Mouse (Mus musculus): ENCODE measurements around the gene Apaf1. TPM values are rescaled to one million over a fixed set of nuclear protein-coding genes. Genes with fewer than 3 reads are reported as not detected.
A peak's percentile ranks its signal among the peaks of the same experiment; 100 is the strongest.

Apaf1 gene
- polyA plus RNA-seq, 1 experiment from 2014 or later, result 15.6 TPM

- H3K27ac ChIP-seq (ENCODE audit: low read length), result no peak overlapping the region
- no peak overlapping the region for H3K4me3 ChIP-seq (ENCODE audit: low read length)
- H3K9me3 ChIP-seq (ENCODE audit: control insufficient read depth, low read length), result no peaks in the 10 kb centered on the region
- H3K9ac ChIP-seq (ENCODE audit: low read depth, low read length), result no peak overlapping the region
- no peak overlapping the region for H3K4me2 ChIP-seq (ENCODE audit: low read depth, low read length)
- WGBS, result 85% methylated on average over 4 of the region's 4 CpGs
- H3K4me1 ChIP-seq (ENCODE audit: control insufficient read depth, insufficient read depth, low read length), result no peaks in the 10 kb centered on the region
- no peak for ATAC-seq
- no peaks in the 10 kb centered on the region for H3K36me3 ChIP-seq (ENCODE audit: control insufficient read depth, insufficient read depth, low read length)
- no peaks in the 10 kb centered on the region for H3K27me3 ChIP-seq (replicated peaks; ENCODE audit: control insufficient read depth, insufficient read depth, low read length)
Measured at GRCm38 (mm10) chr10:91092812-91093211, 10.2 kb upstream of the Apaf1 start.

GRCm38 (mm10) chr10:91083393-91083927 is 890 bp upstream of the Apaf1 start:
- ATAC-seq, result no peak
- Histone ChIP-seq H3K4me3 (ENCODE audit: low read length) (peak overlapping the region; percentile 98), H3K9ac (ENCODE audit: low read depth, low read length) (peak overlapping the region; percentile 94), H3K9me3 (ENCODE audit: control insufficient read depth, low read length) (no peaks in the 10 kb centered on the region), H3K4me1 (ENCODE audit: control insufficient read depth, insufficient read depth, low read length) (0 out of 2 replicates have a peak, but pooled peaks cover 6% of the 10 kb centered on the region), H3K36me3 (ENCODE audit: control insufficient read depth, insufficient read depth, low read length) (no peaks in the 10 kb centered on the region), H3K27ac (ENCODE audit: low read length) (peak overlapping the region; percentile 78), H3K27me3 (replicated peaks; ENCODE audit: control insufficient read depth, insufficient read depth, low read length) (no peaks in the 10 kb centered on the region), H3K4me2 (ENCODE audit: low read depth, low read length) (peak overlapping the region; percentile 84)
- 40% methylated on average over 12 of the region's 12 CpGs for WGBS

GRCm38 (mm10) chr10:91081959-91082507 is 537 bp downstream of the Apaf1 start:
- Histone ChIP-seq H3K27ac (ENCODE audit: low read length) (peak overlapping the region; percentile 95), H3K27me3 (replicated peaks; ENCODE audit: control insufficient read depth, insufficient read depth, low read length) (no peaks in the 10 kb centered on the region), H3K36me3 (ENCODE audit: control insufficient read depth, insufficient read depth, low read length) (no peaks in the 10 kb centered on the region; the same call in 1 of the 2 replicates), H3K4me3 (ENCODE audit: low read length) (peak overlapping the region; percentile 98), H3K9ac (ENCODE audit: low read depth, low read length) (peak overlapping the region; percentile 94), H3K4me1 (ENCODE audit: control insufficient read depth, insufficient read depth, low read length) (0 out of 2 replicates have a peak, but pooled peaks cover 6% of the 10 kb centered on the region), H3K9me3 (ENCODE audit: control insufficient read depth, low read length) (no peaks in the 10 kb centered on the region), H3K4me2 (ENCODE audit: low read depth, low read length) (peak overlapping the region; percentile 60)
- under 1% methylated on average over 27 of the region's 27 CpGs for WGBS
- peak; percentile 49 for ATAC-seq

- Histone ChIP-seq H3K27me3 (replicated peaks; ENCODE audit: control insufficient read depth, insufficient read depth, low read length) (no peaks in the 10 kb centered on the region), H3K36me3 (ENCODE audit: control insufficient read depth, insufficient read depth, low read length) (no peaks in the 10 kb centered on the region; the same call in 1 of the 2 replicates), H3K4me3 (ENCODE audit: low read length) (no peak overlapping the region), H3K27ac (ENCODE audit: low read length) (no peak overlapping the region), H3K9me3 (ENCODE audit: control insufficient read depth, low read length) (no peaks in the 10 kb centered on the region), H3K4me1 (ENCODE audit: control insufficient read depth, insufficient read depth, low read length) (0 out of 2 replicates have a peak, but pooled peaks cover 6% of the 10 kb centered on the region), H3K9ac (ENCODE audit: low read depth, low read length) (no peak overlapping the region), H3K4me2 (ENCODE audit: low read depth, low read length) (no peak overlapping the region)
- no peak for ATAC-seq
- WGBS, result 73% methylated on average over 5 of the region's 5 CpGs
Measured at GRCm38 (mm10) chr10:91080540-91080939, 2.0 kb downstream of the Apaf1 start.

- H3K9ac ChIP-seq (ENCODE audit: low read depth, low read length), result no peak overlapping the region
- no peaks in the 10 kb centered on the region for H3K9me3 ChIP-seq (ENCODE audit: control insufficient read depth, low read length)
- peaks cover 3% of the 10 kb centered on the region for H3K36me3 ChIP-seq (ENCODE audit: control insufficient read depth, insufficient read depth, low read length)
- no peak overlapping the region for H3K27ac ChIP-seq (ENCODE audit: low read length)
- 0 out of 2 replicates have a peak, but pooled peaks cover 2% of the 10 kb centered on the region for H3K4me1 ChIP-seq (ENCODE audit: control insufficient read depth, insufficient read depth, low read length)
- ATAC-seq, result no peak
- no peak overlapping the region for H3K4me2 ChIP-seq (ENCODE audit: low read depth, low read length)
- H3K27me3 ChIP-seq (replicated peaks; ENCODE audit: control insufficient read depth, insufficient read depth, low read length), result no peaks in the 10 kb centered on the region
- no peak overlapping the region for H3K4me3 ChIP-seq (ENCODE audit: low read length)
- 87% methylated on average over 2 of the region's 2 CpGs for WGBS
Measured at GRCm38 (mm10) chr10:91076667-91077066, 5.9 kb downstream of the Apaf1 start.

- ATAC-seq, result no peak
- Histone ChIP-seq H3K9me3 (ENCODE audit: control insufficient read depth, low read length) (no peaks in the 10 kb centered on the region), H3K27me3 (replicated peaks; ENCODE audit: control insufficient read depth, insufficient read depth, low read length) (no peaks in the 10 kb centered on the region), H3K9ac (ENCODE audit: low read depth, low read length) (no peak overlapping the region), H3K4me3 (ENCODE audit: low read length) (no peak overlapping the region), H3K27ac (ENCODE audit: low read length) (no peak overlapping the region), H3K36me3 (ENCODE audit: control insufficient read depth, insufficient read depth, low read length) (peaks cover 7% of the 10 kb centered on the region), H3K4me1 (ENCODE audit: control insufficient read depth, insufficient read depth, low read length) (no peaks in the 10 kb centered on the region), H3K4me2 (ENCODE audit: low read depth, low read length) (no peak overlapping the region)
- WGBS, result 89% methylated on average over 3 of the region's 3 CpGs
Measured at GRCm38 (mm10) chr10:91073345-91073744, 9.2 kb downstream of the Apaf1 start.

GRCm38 (mm10) chr10:91071768-91072167 is 10.8 kb downstream of the Apaf1 start:
- no peak for ATAC-seq
- H3K36me3 ChIP-seq (ENCODE audit: control insufficient read depth, insufficient read depth, low read length), result peaks cover 7% of the 10 kb centered on the region; the same call in 1 of the 2 replicates
- no peak overlapping the region for H3K9ac ChIP-seq (ENCODE audit: low read depth, low read length)
- no peaks in the 10 kb centered on the region for H3K27me3 ChIP-seq (replicated peaks; ENCODE audit: control insufficient read depth, insufficient read depth, low read length)
- no peaks in the 10 kb centered on the region for H3K9me3 ChIP-seq (ENCODE audit: control insufficient read depth, low read length)
- no peak overlapping the region for H3K27ac ChIP-seq (ENCODE audit: low read length)
- H3K4me1 ChIP-seq (ENCODE audit: control insufficient read depth, insufficient read depth, low read length), result no peaks in the 10 kb centered on the region
- H3K4me2 ChIP-seq (ENCODE audit: low read depth, low read length), result no peak overlapping the region
- 48% methylated on average over 1 of the region's 1 CpGs for WGBS
- no peak overlapping the region for H3K4me3 ChIP-seq (ENCODE audit: low read length)

GRCm38 (mm10) chr10:91062355-91062754 is 20.2 kb downstream of the Apaf1 start:
- Histone ChIP-seq H3K9me3 (ENCODE audit: control insufficient read depth, low read length) (no peaks in the 10 kb centered on the region), H3K27me3 (replicated peaks; ENCODE audit: control insufficient read depth, insufficient read depth, low read length) (no peaks in the 10 kb centered on the region), H3K4me3 (ENCODE audit: low read length) (no peak overlapping the region), H3K4me1 (ENCODE audit: control insufficient read depth, insufficient read depth, low read length) (no peaks in the 10 kb centered on the region), H3K9ac (ENCODE audit: low read depth, low read length) (no peak overlapping the region), H3K4me2 (ENCODE audit: low read depth, low read length) (no peak overlapping the region), H3K27ac (ENCODE audit: low read length) (no peak overlapping the region), H3K36me3 (ENCODE audit: control insufficient read depth, insufficient read depth, low read length) (peaks cover 10% of the 10 kb centered on the region)
- ATAC-seq, result peak; percentile 76
- WGBS, result 77% methylated on average over 6 of the region's 6 CpGs

- Histone ChIP-seq H3K27me3 (replicated peaks; ENCODE audit: control insufficient read depth, insufficient read depth, low read length) (no peaks in the 10 kb centered on the region), H3K4me2 (ENCODE audit: low read depth, low read length) (no peak overlapping the region), H3K9me3 (ENCODE audit: control insufficient read depth, low read length) (no peaks in the 10 kb centered on the region), H3K4me1 (ENCODE audit: control insufficient read depth, insufficient read depth, low read length) (no peaks in the 10 kb centered on the region), H3K36me3 (ENCODE audit: control insufficient read depth, insufficient read depth, low read length) (peaks cover 3% of the 10 kb centered on the region), H3K4me3 (ENCODE audit: low read length) (no peak overlapping the region), H3K27ac (ENCODE audit: low read length) (no peak overlapping the region), H3K9ac (ENCODE audit: low read depth, low read length) (no peak overlapping the region)
- peak; percentile 71 for ATAC-seq
- WGBS, result 38% methylated on average over 5 of the region's 5 CpGs
Measured at GRCm38 (mm10) chr10:91060742-91061141, 21.8 kb downstream of the Apaf1 start.

GRCm38 (mm10) chr10:91052734-91053133 is 29.8 kb downstream of the Apaf1 start:
- peaks cover 14% of the 10 kb centered on the region for H3K36me3 ChIP-seq (ENCODE audit: control insufficient read depth, insufficient read depth, low read length)
- H3K9ac ChIP-seq (ENCODE audit: low read depth, low read length), result no peak overlapping the region
- H3K4me3 ChIP-seq (ENCODE audit: low read length), result no peak overlapping the region
- H3K9me3 ChIP-seq (ENCODE audit: control insufficient read depth, low read length), result no peaks in the 10 kb centered on the region
- H3K4me1 ChIP-seq (ENCODE audit: control insufficient read depth, insufficient read depth, low read length), result no peaks in the 10 kb centered on the region
- no peak overlapping the region for H3K4me2 ChIP-seq (ENCODE audit: low read depth, low read length)
- H3K27me3 ChIP-seq (replicated peaks; ENCODE audit: control insufficient read depth, insufficient read depth, low read length), result no peaks in the 10 kb centered on the region
- no peak for ATAC-seq
- H3K27ac ChIP-seq (ENCODE audit: low read length), result no peak overlapping the region
